Mouse (Mus musculus): Measurements from ENCODE around the gene Ddrgk1. TPM values are rescaled to one million over a fixed set of nuclear protein-coding genes. Genes with fewer than 3 reads are reported as not detected.

Ddrgk1 gene
- total and polyA plus RNA-seq, 3 experiments: 51.7 to 93.1 (median 77.9) TPM

- dilution Hi-C loops (cut with MboI; ENCODE audit: extremely low pct_ligation_motif_present, extremely low pct_unique_long_range_greater_than_20kb, low sequenced_read_pairs) (no loop called here), in situ Hi-C loops (cut with MboI; ENCODE audit: low pct_ligation_motif_present, low pct_unique_long_range_greater_than_20kb, low sequenced_read_pairs) (no loop called here)
- Histone ChIP-seq H3K9ac (ENCODE audit: insufficient read depth, low read depth) (no peak overlapping the region), H3K9me3 (replicated peaks; ENCODE audit: low read length) (no peaks in the 10 kb centered on the region), H3K4me2 (ENCODE audit: insufficient read depth, low read depth, poor library complexity, severe bottlenecking) (no peak overlapping the region), H3K36me3 (replicated peaks in 1 of 2; ENCODE audit: control insufficient read depth in 1 of 2, insufficient read depth in 1 of 2, low read length in 1 of 2) (peaks cover 43 to 85% of the 10 kb centered on the region in 2 experiments), H3K4me1 (ENCODE audit: control insufficient read depth in 1 of 2, insufficient read depth in 2 of 2) (no peaks in the 10 kb centered on the region), H3K27me3 (replicated peaks) (no peaks in the 10 kb centered on the region), H3K27ac (ENCODE audit: insufficient read depth, low read depth) (no peak overlapping the region), H3K79me2 (replicated peaks; ENCODE audit: control insufficient read depth, extremely low read depth, insufficient read depth, poor library complexity, severe bottlenecking) (peaks cover 35% of the 10 kb centered on the region), H3K4me3 (replicated peaks in 1 of 3; ENCODE audit: low read depth in 2 of 3, low read length in 2 of 3, poor library complexity in 1 of 3) (no peak overlapping the region)
- TF ChIP-seq ZMIZ1 (IDR thresholded peaks at IDR 0.05; ENCODE audit: low read depth, low read length): no peak
- TF ChIP-seq RAD21 (IDR thresholded peaks at IDR 0.05; ENCODE audit: low read depth, low read length): no peak
- TF ChIP-seq CHD2 (IDR thresholded peaks at IDR 0.05; ENCODE audit: low read length): no peak
- no peak for TF ChIP-seq USF1 (IDR thresholded peaks at IDR 0.05; ENCODE audit: low read depth, low read length)
- no peak for TF ChIP-seq ZC3H11A (IDR thresholded peaks at IDR 0.05; ENCODE audit: low read depth, low read length)
- no peak for TF ChIP-seq TBP (conservative IDR thresholded peaks at IDR 0.05; ENCODE audit: low read depth, low read length)
- no peak for TF ChIP-seq USF2 (conservative IDR thresholded peaks at IDR 0.05; ENCODE audit: low read depth, low read length)
- TF ChIP-seq POLR2A (IDR thresholded peaks at IDR 0.05; ENCODE audit: low read depth, low read length): no peak
- TF ChIP-seq IRF4 (IDR thresholded peaks at IDR 0.05; ENCODE audit: low read depth, low read length): no peak
- no peak for TF ChIP-seq MEF2A (IDR thresholded peaks at IDR 0.05; ENCODE audit: borderline replicate concordance, low read depth, low read length)
- no peak for TF ChIP-seq MYC (IDR thresholded peaks at IDR 0.05; ENCODE audit: low read depth, low read length)
- TF ChIP-seq EP300 (IDR thresholded peaks at IDR 0.05; ENCODE audit: low read length): no peak
- TF ChIP-seq CTCF (conservative IDR thresholded peaks at IDR 0.05 in 1 of 2, IDR thresholded peaks at IDR 0.05 in 1 of 2; ENCODE audit: low read depth in 2 of 2, low read length in 2 of 2): no peak
- no peak for TF ChIP-seq PAX5 (IDR thresholded peaks at IDR 0.05; ENCODE audit: low read length)
- no peak for TF ChIP-seq NRF1 (IDR thresholded peaks at IDR 0.05; ENCODE audit: low read depth, low read length)
- no peak for TF ChIP-seq KAT2A (IDR thresholded peaks at IDR 0.05; ENCODE audit: insufficient replicate concordance, low read length)
- no peak for TF ChIP-seq ZKSCAN1 (IDR thresholded peaks at IDR 0.05; ENCODE audit: borderline replicate concordance, low read depth, low read length)
- DNase-seq (ENCODE audit: extremely low read depth): peak; percentile 12
Measured at GRCm38 (mm10) chr2:130618972-130619371, 45.5 kb downstream of the Ddrgk1 start.

GRCm38 (mm10) chr2:130613091-130613490, 51.4 kb downstream of the Ddrgk1 start:
- no peaks in the 10 kb centered on the region for H3K27me3 ChIP-seq (replicated peaks)
- dilution Hi-C loops (cut with MboI; ENCODE audit: extremely low pct_ligation_motif_present, extremely low pct_unique_long_range_greater_than_20kb, low sequenced_read_pairs): no loop called here
- peaks cover 26 to 80% of the 10 kb centered on the region in 2 experiments for H3K36me3 ChIP-seq (replicated peaks in 1 of 2; ENCODE audit: control insufficient read depth in 1 of 2, insufficient read depth in 1 of 2, low read length in 1 of 2)
- no peak overlapping the region for H3K27ac ChIP-seq (ENCODE audit: insufficient read depth, low read depth)
- H3K4me1 ChIP-seq (ENCODE audit: control insufficient read depth in 1 of 2, insufficient read depth in 2 of 2): no peaks in the 10 kb centered on the region
- in situ Hi-C loops (cut with MboI; ENCODE audit: low pct_ligation_motif_present, low pct_unique_long_range_greater_than_20kb, low sequenced_read_pairs): no loop called here
- H3K79me2 ChIP-seq (replicated peaks; ENCODE audit: control insufficient read depth, extremely low read depth, insufficient read depth, poor library complexity, severe bottlenecking): peaks cover 5% of the 10 kb centered on the region; the same call in 1 of the 2 replicates
- no peak overlapping the region for H3K4me2 ChIP-seq (ENCODE audit: insufficient read depth, low read depth, poor library complexity, severe bottlenecking)
- no peak overlapping the region for H3K4me3 ChIP-seq (replicated peaks in 1 of 3; ENCODE audit: low read depth in 2 of 3, low read length in 2 of 3, poor library complexity in 1 of 3)
- no peaks in the 10 kb centered on the region for H3K9me3 ChIP-seq (replicated peaks; ENCODE audit: low read length)
- TF ChIP-seq ZMIZ1 (IDR thresholded peaks at IDR 0.05; ENCODE audit: low read depth, low read length): no peak
- peak; percentile 48 for TF ChIP-seq RAD21 (IDR thresholded peaks at IDR 0.05; ENCODE audit: low read depth, low read length)
- TF ChIP-seq SMC3 (IDR thresholded peaks at IDR 0.05; ENCODE audit: low read depth, low read length): peak; percentile 48
- TF ChIP-seq CTCF (conservative IDR thresholded peaks at IDR 0.05 in 1 of 2, IDR thresholded peaks at IDR 0.05 in 1 of 2; ENCODE audit: low read depth in 2 of 2, low read length in 2 of 2): peak in 1 of 2 experiments; percentile 62; a peak in 2 of 4 replicates
- no peak overlapping the region for H3K9ac ChIP-seq (ENCODE audit: insufficient read depth, low read depth)
- peak; percentile 23 for DNase-seq (ENCODE audit: extremely low read depth)

Other genes with a start within 250 kb of the Ddrgk1 start
- gene Vps16, start 240.3 kb downstream of the Ddrgk1 start, total RNA-seq (2012; rRNA removed): 105 and 119 TPM in 2 replicates
- 76.7 and 98.4 TPM in 2 replicates for gene Vps16, start 240.3 kb downstream of the Ddrgk1 start, total RNA-seq (2014; rRNA removed)
- 113 and 141 TPM in 2 replicates for gene Vps16, start 240.3 kb downstream of the Ddrgk1 start, polyA plus RNA-seq (2012; ENCODE audit: insufficient read length, low read depth)
- 13.3 and 15.3 TPM in 2 replicates for gene Pced1a, start 240.0 kb downstream of the Ddrgk1 start, total RNA-seq (2012; rRNA removed)
- gene Pced1a, start 240.0 kb downstream of the Ddrgk1 start, total RNA-seq (2014; rRNA removed): 9.6 and 11.6 TPM in 2 replicates
- gene Pced1a, start 240.0 kb downstream of the Ddrgk1 start, polyA plus RNA-seq (2012; ENCODE audit: insufficient read length, low read depth): 15.6 and 17.1 TPM in 2 replicates
- gene Ptpra, start 214.4 kb downstream of the Ddrgk1 start, total RNA-seq (2012; rRNA removed): 36.0 and 38.5 TPM in 2 replicates
- 38.5 and 40.4 TPM in 2 replicates for gene Ptpra, start 214.4 kb downstream of the Ddrgk1 start, total RNA-seq (2014; rRNA removed)
- gene Ptpra, start 214.4 kb downstream of the Ddrgk1 start, polyA plus RNA-seq (2012; ENCODE audit: insufficient read length, low read depth): 67.5 and 73.3 TPM in 2 replicates
- 68.7 and 83.2 TPM in 2 replicates for gene Mrps26, start 100.9 kb downstream of the Ddrgk1 start, total RNA-seq (2012; rRNA removed)
- 71.4 and 74.7 TPM in 2 replicates for gene Mrps26, start 100.9 kb downstream of the Ddrgk1 start, total RNA-seq (2014; rRNA removed)
- gene Mrps26, start 100.9 kb downstream of the Ddrgk1 start, polyA plus RNA-seq (2012; ENCODE audit: insufficient read length, low read depth): 101 and 137 TPM in 2 replicates
- gene Oxt, start 88.5 kb downstream of the Ddrgk1 start, total RNA-seq (2012; rRNA removed): not detected in 2 replicates
- gene Oxt, start 88.5 kb downstream of the Ddrgk1 start, total RNA-seq (2014; rRNA removed): not detected in 2 replicates
- not detected in 2 replicates for gene Oxt, start 88.5 kb downstream of the Ddrgk1 start, polyA plus RNA-seq (2012; ENCODE audit: insufficient read length, low read depth)
- gene Avp, start 82.1 kb downstream of the Ddrgk1 start, total RNA-seq (2012; rRNA removed): not detected in 2 replicates
- not detected in 2 replicates for gene Avp, start 82.1 kb downstream of the Ddrgk1 start, total RNA-seq (2014; rRNA removed)
- gene Avp, start 82.1 kb downstream of the Ddrgk1 start, polyA plus RNA-seq (2012; ENCODE audit: insufficient read length, low read depth): not detected in 2 replicates
- gene Fastkd5, start 34.6 kb downstream of the Ddrgk1 start, total RNA-seq (2012; rRNA removed): 6.0 and 9.7 TPM in 2 replicates
- 13.4 and 14.8 TPM in 2 replicates for gene Fastkd5, start 34.6 kb downstream of the Ddrgk1 start, total RNA-seq (2014; rRNA removed)
- 7.3 and 9.1 TPM in 2 replicates for gene Fastkd5, start 34.6 kb downstream of the Ddrgk1 start, polyA plus RNA-seq (2012; ENCODE audit: insufficient read length, low read depth)
- gene Ubox5, start 34.6 kb downstream of the Ddrgk1 start, total RNA-seq (2012; rRNA removed): 6.0 and 7.0 TPM in 2 replicates
- gene Ubox5, start 34.6 kb downstream of the Ddrgk1 start, total RNA-seq (2014; rRNA removed): 4.6 and 5.5 TPM in 2 replicates
- 10.2 and 10.6 TPM in 2 replicates for gene Ubox5, start 34.6 kb downstream of the Ddrgk1 start, polyA plus RNA-seq (2012; ENCODE audit: insufficient read length, low read depth)
- gene Lzts3, start 21.9 kb downstream of the Ddrgk1 start, total RNA-seq (2012; rRNA removed): 3.7 and 3.9 TPM in 2 replicates
- 1.2 and 1.5 TPM in 2 replicates for gene Lzts3, start 21.9 kb downstream of the Ddrgk1 start, total RNA-seq (2014; rRNA removed)
- 3.6 and 4.2 TPM in 2 replicates for gene Lzts3, start 21.9 kb downstream of the Ddrgk1 start, polyA plus RNA-seq (2012; ENCODE audit: insufficient read length, low read depth)
- 59.1 and 89.6 TPM in 2 replicates for gene Itpa, start 3.0 kb upstream of the Ddrgk1 start, total RNA-seq (2012; rRNA removed)
- 121 and 123 TPM in 2 replicates for gene Itpa, start 3.0 kb upstream of the Ddrgk1 start, total RNA-seq (2014; rRNA removed)
- gene Itpa, start 3.0 kb upstream of the Ddrgk1 start, polyA plus RNA-seq (2012; ENCODE audit: insufficient read length, low read depth): 53.3 and 70.8 TPM in 2 replicates
- 0.21 and 0.42 TPM in 2 replicates for gene Slc4a11, start 32.9 kb upstream of the Ddrgk1 start, total RNA-seq (2012; rRNA removed)
- 0.27 TPM in 1 of 2 replicates, not detected in the other for gene Slc4a11, start 32.9 kb upstream of the Ddrgk1 start, total RNA-seq (2014; rRNA removed)
- gene Slc4a11, start 32.9 kb upstream of the Ddrgk1 start, polyA plus RNA-seq (2012; ENCODE audit: insufficient read length, low read depth): 0.19 and 0.30 TPM in 2 replicates
- 3.3 and 4.2 TPM in 2 replicates for gene 4930402H24Rik, start 241.7 kb upstream of the Ddrgk1 start, total RNA-seq (2012; rRNA removed)
- 3.1 and 4.2 TPM in 2 replicates for gene 4930402H24Rik, start 241.7 kb upstream of the Ddrgk1 start, total RNA-seq (2014; rRNA removed)
- gene 4930402H24Rik, start 241.7 kb upstream of the Ddrgk1 start, polyA plus RNA-seq (2012; ENCODE audit: insufficient read length, low read depth): 2.6 and 4.8 TPM in 2 replicates
- gene Atrn, start 241.8 kb upstream of the Ddrgk1 start, total RNA-seq (2012; rRNA removed): 4.4 and 4.5 TPM in 2 replicates
- gene Atrn, start 241.8 kb upstream of the Ddrgk1 start, total RNA-seq (2014; rRNA removed): 4.0 TPM in 2 replicates
- gene Atrn, start 241.8 kb upstream of the Ddrgk1 start, polyA plus RNA-seq (2012; ENCODE audit: insufficient read length, low read depth): 4.9 and 5.8 TPM in 2 replicates